Mouse (Mus musculus) frontal cortex, postnatal 25 days (tissue): ENCODE measurements around the gene Rhox8.
"Not testable (repeated sequence)": the region's sequence is repeated elsewhere in the genome, so short reads cannot be mapped to it uniquely, and the experiment has no call there.

Experiments
- DNase-seq, 2 experiments: peaks; one replicate each; pipeline ENCODE4 v3.0.0; 2022; ENCODE audit warnings: low spot score in 2 of 2

Rhox8 gene

GRCm38 (mm10) chrX:37878844-37879243, at the start of gene Rhox8:
Rhox8 (minus strand) TSS chrX:37878944.
- no peak for DNase-seq

- no peak for DNase-seq
Measured at GRCm38 (mm10) chrX:37916311-37916710, 37.6 kb upstream of the Rhox8 start.

- DNase-seq, result no peak
Measured at GRCm38 (mm10) chrX:37908581-37908980, 29.8 kb upstream of the Rhox8 start.

- DNase-seq, result no peak
Measured at GRCm38 (mm10) chrX:37903727-37904126, 25.0 kb upstream of the Rhox8 start.

- DNase-seq, result not testable (repeated sequence)
Measured at GRCm38 (mm10) chrX:37901670-37902069, 22.9 kb upstream of the Rhox8 start, which contains the start of gene Rhox9. Rhox9 (minus strand) TSS chrX:37901770.

- DNase-seq, result not testable (repeated sequence)
Measured at GRCm38 (mm10) chrX:37897132-37897531, 18.4 kb upstream of the Rhox8 start, which contains the start of gene Rhox7b. Rhox7b (minus strand) TSS chrX:37897232.

- no peak for DNase-seq
Measured at GRCm38 (mm10) chrX:37871641-37872040, 7.1 kb downstream of the Rhox8 start.

- DNase-seq, result not testable (repeated sequence)
Measured at GRCm38 (mm10) chrX:37831386-37831785, 47.4 kb downstream of the Rhox8 start, which contains the start of gene Rhox7a. Rhox7a (plus strand) TSS chrX:37831686.

GRCm38 (mm10) chrX:37826610-37827009, 52.1 kb downstream of the Rhox8 start, which contains the start of gene Rhox6:
Rhox6 (plus strand) TSS chrX:37826910.
- not testable (repeated sequence) for DNase-seq
